Mouse (Mus musculus) G1E-ER4 (cell line): Measurements from ENCODE around the gene Plekhb2. TPM values are rescaled to one million over a fixed set of nuclear protein-coding genes. Genes with fewer than 3 reads are reported as not detected.

Source experiments
- GATA1 ChIP-seq: IDR thresholded peaks from one replicate; pipeline ENCODE4 v1.8.0; 2012; ENCODE audit warnings: low read length, inconsistent platforms
- polyA plus RNA-seq: library from polyadenylated mRNA; stranded (reverse); fragments of >175 nt; gene quantifications from 2 replicates; pipeline ENCODE4 v1.2.3, GENCODE M21; 2012

Plekhb2 gene
- polyA plus RNA-seq, 1 experiment: 0.78 TPM

DNA sequence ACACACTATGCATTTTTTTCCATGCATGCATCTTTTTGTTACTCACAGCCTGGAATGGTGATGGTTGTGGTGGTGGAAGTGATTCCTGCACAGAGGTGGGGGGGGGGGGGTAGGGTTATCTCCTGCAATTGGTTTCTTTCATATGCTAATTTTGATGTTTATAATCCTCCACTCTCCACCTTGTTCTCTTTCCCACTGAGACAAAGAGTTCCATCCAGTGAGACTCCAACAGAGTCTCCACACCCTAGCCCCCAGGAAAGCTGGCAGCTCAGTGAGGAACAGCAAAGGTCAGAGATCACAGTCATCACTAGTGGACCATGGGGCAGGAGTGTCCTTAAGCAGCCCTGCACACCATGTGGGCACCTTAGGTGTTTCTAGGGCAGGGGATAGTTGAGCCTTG, 34.0 kb downstream of the Plekhb2 start:
- no peak for TF ChIP-seq GATA1

DNA sequence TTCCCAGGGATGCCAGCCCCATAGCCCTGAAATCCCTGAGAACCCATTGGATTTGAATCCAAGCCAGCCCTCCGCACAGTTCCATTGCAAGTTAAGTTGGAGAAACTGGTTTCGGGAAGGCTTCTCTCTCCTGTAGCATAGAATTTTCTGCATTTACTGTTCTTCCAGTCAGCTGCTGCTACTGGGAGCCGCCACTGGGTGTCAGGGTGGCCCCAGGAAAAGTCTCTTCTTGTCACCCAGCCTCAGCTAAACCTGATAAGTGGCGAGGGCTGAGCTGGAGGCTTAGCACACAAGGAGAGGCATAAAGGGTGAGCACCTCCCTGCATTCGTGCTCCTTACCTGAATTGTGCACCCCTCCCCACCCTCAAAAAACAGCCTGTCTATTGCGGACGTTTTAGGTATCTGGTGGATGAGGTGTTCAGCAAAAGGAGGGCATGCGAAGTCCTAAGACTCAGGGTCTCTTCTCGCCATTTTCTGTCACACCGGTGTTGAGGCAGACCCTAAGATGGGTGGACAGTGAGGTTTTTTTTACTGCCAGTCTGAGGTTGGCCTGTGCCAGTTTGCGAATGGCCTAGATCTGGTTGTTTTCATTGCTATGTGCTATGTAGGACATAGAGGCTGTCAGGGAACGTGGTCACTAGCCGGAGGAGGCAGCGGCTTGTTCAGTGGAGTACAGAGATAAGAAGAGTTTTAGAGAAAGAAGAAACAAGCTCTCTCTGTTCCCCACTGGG, 41.9 kb downstream of the Plekhb2 start:
- no peak for TF ChIP-seq GATA1

DNA sequence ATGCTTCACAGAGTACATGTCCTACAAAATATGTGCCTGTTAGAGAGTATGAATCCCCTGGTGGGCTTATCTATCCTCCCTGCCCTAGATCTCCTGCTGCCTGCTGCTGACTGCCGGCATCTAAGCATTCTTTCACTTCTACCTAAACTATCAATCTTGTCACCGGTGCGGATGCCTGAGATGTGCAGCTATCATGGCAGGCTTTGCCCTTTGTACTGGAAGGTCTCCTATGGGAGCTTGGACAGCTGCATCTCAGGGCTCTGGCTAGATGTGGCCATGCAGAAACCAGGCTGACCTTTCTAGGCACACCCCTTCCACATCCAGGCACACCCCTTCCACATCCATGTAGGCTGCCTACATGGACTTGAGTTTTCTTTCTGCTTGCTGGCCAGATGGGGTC, 42.7 kb downstream of the Plekhb2 start:
- no peak for TF ChIP-seq GATA1

DNA sequence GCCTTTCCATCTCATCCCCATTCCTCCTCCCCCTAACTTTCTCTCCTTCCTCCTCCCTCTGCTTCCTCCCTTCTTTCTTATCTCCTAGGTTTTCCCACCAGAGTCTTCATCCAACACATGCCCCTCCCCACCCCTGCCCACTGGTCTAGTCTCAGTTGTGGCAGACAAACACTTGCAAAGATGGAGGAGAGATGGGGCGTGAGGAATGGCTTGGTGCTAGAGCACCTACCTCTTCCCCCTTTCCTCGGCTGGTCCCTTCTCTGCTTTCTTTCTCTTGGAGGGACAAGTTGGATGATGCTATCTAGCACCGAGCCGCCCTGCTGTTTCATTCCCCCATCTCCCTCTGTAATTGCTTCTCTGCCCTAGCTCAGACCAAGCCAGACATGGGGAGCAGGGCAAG, 43.6 kb downstream of the Plekhb2 start:
- no peak for TF ChIP-seq GATA1

DNA sequence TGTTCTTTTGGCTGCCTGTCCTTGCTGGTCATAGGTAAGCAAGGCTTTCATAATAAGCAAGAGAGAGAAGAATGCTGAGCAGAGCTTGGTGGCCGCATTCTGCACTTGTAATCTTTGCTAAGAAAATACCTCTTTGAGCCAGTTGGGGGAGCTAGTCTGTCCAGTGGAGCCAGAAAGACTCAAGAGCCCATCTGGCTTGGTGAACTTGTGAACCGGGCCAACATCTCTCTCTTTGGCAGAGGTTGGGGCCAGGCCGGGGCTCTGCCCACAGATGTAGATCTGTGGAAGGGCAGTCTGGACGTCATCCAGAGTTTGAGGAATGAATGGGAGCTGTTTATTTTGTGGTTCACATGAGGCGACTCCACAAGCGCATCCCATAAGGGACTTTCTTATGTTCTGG, 44.1 kb downstream of the Plekhb2 start:
- no peak for TF ChIP-seq GATA1

DNA sequence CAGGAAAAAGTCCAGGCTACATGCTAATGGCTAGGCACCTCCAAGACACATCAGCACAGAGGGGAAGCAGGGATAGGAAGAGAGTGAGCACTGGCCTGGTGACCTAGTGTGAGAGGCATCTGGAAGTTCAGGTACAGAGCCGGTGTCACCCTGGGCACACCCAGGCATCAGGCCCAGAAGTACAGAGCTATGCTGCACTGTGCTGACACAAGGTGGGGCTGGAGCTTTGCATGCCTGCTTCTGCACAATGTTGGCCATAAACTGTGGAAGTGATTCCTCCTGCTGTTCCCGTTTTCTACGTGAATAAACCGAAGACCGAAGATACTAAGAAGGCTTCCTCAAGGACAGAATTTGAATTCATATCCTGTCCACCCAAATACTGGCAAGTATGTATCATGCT, 46.3 kb downstream of the Plekhb2 start:
- no peak for TF ChIP-seq GATA1

DNA sequence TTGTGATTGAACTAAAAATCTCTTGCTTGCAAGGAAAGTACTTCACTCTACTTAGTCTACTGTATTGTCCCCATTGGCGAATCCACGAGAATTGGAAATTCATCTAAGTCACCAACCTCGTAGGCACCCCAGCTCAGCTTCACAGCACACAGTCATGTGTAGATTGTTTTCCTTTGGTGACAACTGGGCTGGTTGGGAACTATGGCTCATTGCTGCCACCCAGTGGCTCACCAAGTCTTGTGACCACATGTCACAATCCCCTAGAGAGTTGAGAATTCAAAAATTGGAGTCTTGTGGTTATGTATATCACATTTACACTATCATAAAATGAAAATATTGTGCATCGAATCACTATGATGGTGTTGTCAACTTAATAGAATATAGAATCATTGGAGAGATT, 47.1 kb downstream of the Plekhb2 start:
- TF ChIP-seq GATA1: no peak

DNA sequence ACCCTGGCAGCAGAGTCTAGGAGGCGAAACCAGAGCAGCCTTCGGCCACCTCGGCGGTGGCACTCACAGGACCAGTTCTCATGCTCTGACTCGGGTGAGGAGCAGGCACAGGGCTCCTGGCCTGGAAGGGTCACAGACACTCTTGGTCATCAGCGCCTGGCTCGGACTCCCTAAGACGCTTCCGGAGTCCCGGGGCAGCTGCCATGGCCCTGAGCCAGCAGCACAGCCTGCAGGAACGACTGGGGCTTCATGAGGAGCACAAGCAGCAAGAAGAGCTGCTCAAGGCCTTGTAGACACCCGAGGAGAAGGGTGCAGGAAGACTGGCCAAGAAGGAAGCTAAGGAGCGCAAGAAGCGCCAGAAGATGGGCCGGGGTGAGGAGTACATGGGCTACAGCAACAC, 78.9 kb downstream of the Plekhb2 start:
- no peak for TF ChIP-seq GATA1

Other genes with a start within 250 kb of the Plekhb2 start
- gene Fam168b, start 6.9 kb upstream of the Plekhb2 start, polyA plus RNA-seq: 349 and 383 TPM in 2 replicates